Mouse (Mus musculus) right cerebral cortex, postnatal 36 days (tissue): ENCODE results near the gene Rnps1.

Experiments used
- DNase-seq, 2 experiments: peaks; one replicate each; pipeline ENCODE4 v3.0.0; 2022; ENCODE audit warnings: low spot score in 2 of 2, mixed read lengths in 1 of 2

Gene Rnps1

DNA sequence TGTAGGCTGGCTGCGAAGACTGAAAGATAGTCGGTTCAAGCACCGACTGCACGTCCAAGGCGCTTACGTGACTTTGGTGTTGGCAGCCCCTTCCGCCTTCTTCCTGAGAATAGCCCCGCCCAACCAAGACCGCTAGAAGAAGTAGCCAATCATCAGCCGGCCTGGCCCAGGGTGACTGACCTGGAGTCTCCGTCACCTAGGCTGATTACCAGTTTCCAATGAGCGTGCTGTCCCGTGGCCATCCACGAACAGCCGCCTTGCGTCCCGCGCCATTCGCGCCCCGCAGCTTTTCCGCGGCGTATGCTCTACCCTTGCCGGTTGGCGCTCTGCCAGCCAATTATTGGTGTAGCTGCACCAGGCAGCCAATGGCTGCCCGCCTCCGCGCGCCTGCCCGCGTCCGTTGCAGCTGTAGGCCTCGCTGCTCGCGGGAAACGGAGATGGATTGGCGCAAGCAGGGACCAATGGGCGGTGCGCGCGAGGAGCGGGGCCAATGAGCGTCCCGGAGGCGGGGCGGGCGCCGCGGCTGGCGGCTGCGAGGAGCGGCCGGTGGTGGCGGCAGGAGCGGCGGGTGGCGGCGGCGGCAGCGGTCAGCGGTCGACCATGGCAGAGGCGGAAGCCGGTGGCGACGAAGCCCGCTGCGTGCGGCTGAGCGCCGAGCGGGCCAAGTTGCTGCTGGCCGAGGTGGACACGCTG lies 55.7 kb downstream of the Rnps1 start, which contains the start of the genes E4f1 and Pgp:
Gene E4f1, minus strand, starts transcription at position 404 of the 693 bp plus-strand sequence.
Gene Pgp, plus strand, starts transcription at position 483 of the 693 bp plus-strand sequence.
- DNase-seq, result peak; percentile 99

GRCm38 (mm10) chr17:24470701-24471527 lies 56.5 kb downstream of the Rnps1 start:
- peak in 1 of 2 experiments; percentile 45 for DNase-seq

DNA sequence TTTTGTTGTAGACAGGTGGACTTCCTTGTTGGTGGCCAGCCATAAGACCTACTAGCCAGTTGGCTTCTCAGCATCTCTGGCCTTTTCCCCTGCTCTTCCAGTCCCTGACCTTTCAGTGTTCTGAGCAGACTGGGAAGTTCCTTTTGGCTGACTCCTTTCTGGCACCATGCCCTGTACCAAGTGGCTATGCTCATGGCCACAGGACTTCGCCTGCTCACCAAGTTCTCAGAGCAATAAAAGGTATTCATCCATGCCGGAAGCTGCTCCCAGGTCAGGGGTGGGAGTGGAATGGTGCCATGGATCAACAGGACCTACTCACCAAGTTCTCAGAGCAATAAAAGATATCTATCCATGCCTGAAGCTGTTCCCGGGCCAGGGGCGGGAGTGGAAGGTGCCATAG lies 58.1 kb downstream of the Rnps1 start:
- DNase-seq, result no peak

- DNase-seq, result no peak
These were observed 59.4 kb downstream of the Rnps1 start, which contains the start of gene Bricd5 for GRCm38 (mm10) chr17:24473612-24474275. TSS of gene Bricd5 (plus strand) at chr17:24473884.

GRCm38 (mm10) chr17:24474557-24474956 lies 60.2 kb downstream of the Rnps1 start:
- no peak for DNase-seq
